In the genomic region with DNA sequence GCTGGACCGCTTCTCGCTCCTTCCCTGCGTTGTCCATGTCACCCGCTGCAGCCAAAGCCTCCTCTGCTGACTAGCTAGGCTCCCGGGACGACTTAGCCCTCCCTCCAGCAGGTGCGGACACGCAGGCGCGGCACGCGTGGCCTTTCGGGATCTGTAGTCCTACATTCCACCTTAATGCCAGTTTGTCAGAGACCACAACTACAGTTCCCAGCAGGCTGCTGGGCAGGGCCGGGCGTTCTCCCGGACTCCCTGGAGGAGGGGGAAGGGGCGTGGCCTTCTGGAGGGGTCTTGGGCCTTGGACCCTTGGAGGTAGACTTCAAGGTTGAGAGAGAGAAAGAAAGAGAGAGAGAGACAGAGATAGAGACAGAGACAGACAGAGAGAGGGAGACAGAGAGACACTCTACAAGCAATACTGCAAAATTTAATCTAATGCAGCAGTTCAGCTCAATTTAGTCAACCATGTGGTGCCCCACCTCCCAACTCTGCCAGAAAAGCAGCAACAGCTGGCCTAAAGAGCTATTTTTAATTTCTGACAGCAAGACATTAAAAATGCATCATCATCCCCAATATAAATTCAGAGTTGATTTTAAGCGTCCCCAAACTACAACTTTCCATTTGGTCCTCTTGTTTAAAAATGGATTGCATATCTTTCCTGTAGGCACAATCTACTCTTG, we compare ENCODE assay signal across 8 mouse cellular contexts. TPM values are rescaled to one million over a fixed set of nuclear protein-coding genes. Genes with fewer than 3 reads are reported as not detected.
DNase-seq lines count a peak whose midpoint lies in the region; ATAC-seq and TF ChIP-seq lines count a peak whose summit lies in the region.

Gene Napb, minus strand, starts transcription at position 141 of the 674 bp plus-strand sequence.

- ATAC-seq in forebrain, embryonic 16.5 days, result peak; percentile 100
- ATAC-seq in neural tube, embryonic 14.5 days (ENCODE audit: low read depth), result peak; percentile 100

- no peaks in the 10 kb centered on the region for H3K4me1 ChIP-seq in ES-E14 (ENCODE audit: control insufficient read depth in 2 of 2, insufficient read depth in 2 of 2, low read length in 2 of 2, poor library complexity in 1 of 2)
- peaks cover 8% of the 10 kb centered on the region; the same call in 1 of the 2 replicates for H3K4me1 ChIP-seq in cerebellum, adult 2 months (ENCODE audit: control insufficient read depth, insufficient read depth, low read length)
- H3K4me1 ChIP-seq in forebrain, embryonic 16.5 days (replicated peaks; ENCODE audit: control insufficient read depth, insufficient read depth, low read length), result peaks cover 13% of the 10 kb centered on the region
- 0 out of 2 replicates have a peak, but pooled peaks cover 3% of the 10 kb centered on the region for H3K4me1 ChIP-seq in neural tube, embryonic 14.5 days (ENCODE audit: control insufficient read depth, insufficient read depth, low read length)

- 5% methylated on average over 18 of the region's 18 CpGs for WGBS in cerebellum, adult 2 months
- WGBS in forebrain, embryonic 16.5 days, result 4% methylated on average over 18 of the region's 18 CpGs
- 4% methylated on average over 17 of the region's 18 CpGs for WGBS in neural tube, embryonic 14.5 days

- H3K9ac ChIP-seq in ES-E14 (ENCODE audit: insufficient read depth, low read depth, low read length, poor library complexity, severe bottlenecking), result peak within 1 kb of the TSS; percentile 71
- peak within 1 kb of the TSS; percentile 97 for H3K9ac ChIP-seq in forebrain, embryonic 16.5 days (replicated peaks; ENCODE audit: low read depth, low read length)
- peak within 1 kb of the TSS; percentile 87 for H3K9ac ChIP-seq in neural tube, embryonic 14.5 days (replicated peaks; ENCODE audit: low read depth, low read length)

- TF ChIP-seq POLR2A in cerebellum, adult 2 months (IDR thresholded peaks at IDR 0.05; ENCODE audit: borderline replicate concordance, insufficient read depth, low read length), result peak; percentile 100

- H3K36me3 ChIP-seq in ES-E14 (ENCODE audit: control insufficient read depth, insufficient read depth, low read length, poor library complexity, severe bottlenecking), result no peaks in the 10 kb centered on the region
- H3K36me3 ChIP-seq in forebrain, embryonic 16.5 days (ENCODE audit: control insufficient read depth, insufficient read depth), result no peaks in the 10 kb centered on the region
- no peaks in the 10 kb centered on the region for H3K36me3 ChIP-seq in neural tube, embryonic 14.5 days (ENCODE audit: control insufficient read depth, insufficient read depth, low read length)

- intact Hi-C loops in heart, postnatal 36 days (cut with DNase I), result no loop called here

- no peak for TF ChIP-seq CTCF in cerebellum, adult 2 months (IDR thresholded peaks at IDR 0.05; ENCODE audit: borderline replicate concordance, insufficient read depth, low read depth, low read length)

- H3K4me2 ChIP-seq in forebrain, embryonic 16.5 days (ENCODE audit: low read length), result peak within 1 kb of the TSS; percentile 81
- H3K4me2 ChIP-seq in neural tube, embryonic 14.5 days (ENCODE audit: low read depth, low read length), result peak within 1 kb of the TSS; percentile 92

- peak; percentile 85 for DNase-seq in ES-E14 (ENCODE audit: low read depth, low spot score)
- DNase-seq in cerebellum, adult 2 months, result peak; percentile 96 to 99
- DNase-seq in heart, postnatal 36 days, result peak; percentile 88 to 89
- peak; percentile 96 to 97 for DNase-seq in layer of hippocampus, adult 18-20 months (ENCODE audit: low spot score in 2 of 2)
- peak; percentile 95 to 96 for DNase-seq in lung, adult 18-20 months
- DNase-seq in testis, postnatal 10 days (ENCODE audit: low spot score), result peak; percentile 91

- in situ Hi-C loops in ES-E14 (cut with MboI; ENCODE audit: low sequenced_read_pairs in 2 of 2, unreplicated experiment in 2 of 2), result no loop called here

- H3K27me3 ChIP-seq in cerebellum, adult 2 months (ENCODE audit: control insufficient read depth, insufficient read depth, low read length), result no peaks in the 10 kb centered on the region
- no peaks in the 10 kb centered on the region for H3K27me3 ChIP-seq in forebrain, embryonic 16.5 days (replicated peaks; ENCODE audit: control insufficient read depth, insufficient read depth, low read length)
- no peaks in the 10 kb centered on the region for H3K27me3 ChIP-seq in neural tube, embryonic 14.5 days (ENCODE audit: control insufficient read depth, insufficient read depth, low read length)

- no peaks in the 10 kb centered on the region; the same call in 1 of the 2 replicates for H3K9me3 ChIP-seq in ES-E14 (ENCODE audit: control insufficient read depth, insufficient read depth, low read depth, low read length)
- H3K9me3 ChIP-seq in forebrain, embryonic 16.5 days (ENCODE audit: control insufficient read depth, low read length), result no peaks in the 10 kb centered on the region
- no peaks in the 10 kb centered on the region for H3K9me3 ChIP-seq in neural tube, embryonic 14.5 days (ENCODE audit: control insufficient read depth, low read length)

- H3K27ac ChIP-seq in ES-E14 (ENCODE audit: insufficient read depth, low read depth, low read length, poor library complexity, severe bottlenecking), result no peak within 1 kb of the TSS
- peak within 1 kb of the TSS; percentile 32 for H3K27ac ChIP-seq in cerebellum, adult 2 months (ENCODE audit: insufficient read depth, low read length)
- H3K27ac ChIP-seq in forebrain, embryonic 16.5 days (ENCODE audit: low read length), result peak within 1 kb of the TSS; percentile 66
- no peak within 1 kb of the TSS for H3K27ac ChIP-seq in neural tube, embryonic 14.5 days (ENCODE audit: low read depth, low read length)

- peak within 1 kb of the TSS; percentile 73 to 91 for H3K4me3 ChIP-seq in ES-E14 (ENCODE audit: insufficient read depth in 1 of 2, low read depth in 1 of 2, low read length in 2 of 2, poor library complexity in 1 of 2, severe bottlenecking in 1 of 2)
- peak within 1 kb of the TSS; percentile 62 for H3K4me3 ChIP-seq in cerebellum, adult 2 months (replicated peaks; ENCODE audit: insufficient read depth, low read depth, low read length)
- peak within 1 kb of the TSS; percentile 88 for H3K4me3 ChIP-seq in forebrain, embryonic 16.5 days (replicated peaks; ENCODE audit: low read length)
- peak within 1 kb of the TSS; percentile 73 for H3K4me3 ChIP-seq in neural tube, embryonic 14.5 days (ENCODE audit: low read depth, low read length)

TF ChIP-seq in ES-E14, 5 proteins besides CTCF, POLR2A, EP300 and RAD21:
- no peak for TF ChIP-seq MAFK (IDR thresholded peaks at IDR 0.05; ENCODE audit: insufficient read depth, low read depth, low read length)
- TF ChIP-seq HCFC1 (IDR thresholded peaks at IDR 0.05; ENCODE audit: borderline replicate concordance, insufficient read depth, low read length), result peak; percentile 96

RNA-seq across cellular contexts. Expression of gene Napb, which starts in this region (rescaled TPM):
- 4.2 and 5.4 TPM in 2 replicates for total RNA-seq in ES-E14 (2012; rRNA removed)
- polyA plus RNA-seq in cerebellum, adult 2 months (2012; rRNA removed), result 189 and 192 TPM in 2 replicates
- polyA plus RNA-seq in forebrain, embryonic 16.5 days (2015; fragmentation: Nextera tagmentation; extraction: Ambion mirVana), result 39.3 and 52.6 TPM in 2 replicates
- 1 to 10 TPM; 1.1 to 1.2 TPM for total RNA-seq in heart, postnatal 36 days (2021)
- total RNA-seq in layer of hippocampus, adult 18-20 months (2021), result 100 to 1,000 TPM; 322 to 323 TPM
- 99.4 and 105 TPM in 2 replicates for polyA plus RNA-seq in neural tube, embryonic 14.5 days (2014; fragmentation: Nextera tagmentation; extraction: Ambion mirVana)

Comparison
In these comparisons a context has a peak if more than half of its experiments do, and no peak if none do; other contexts are left out.
1. RNA of gene Napb (total RNA-seq): 322 to 323 TPM in layer of hippocampus, adult 18-20 months; 4.2 to 5.4 TPM in ES-E14 and 1.1 to 1.2 TPM in heart, postnatal 36 days; every median in the first group is over 10 times any median in the second.
2. H3K27ac ChIP-seq: peak in cerebellum, adult 2 months (single experiment) and forebrain, embryonic 16.5 days (single experiment); none in ES-E14 (single experiment) and neural tube, embryonic 14.5 days (single experiment).
3. Peak in every context shown above with its lines, with median percentiles within 50 percentile points of each other: DNase-seq, H3K4me3 ChIP-seq and H3K9ac ChIP-seq.